Mouse (Mus musculus): ENCODE results near the gene Vdr. TPM values are rescaled to one million over a fixed set of nuclear protein-coding genes. Genes with fewer than 3 reads are reported as not detected.

The Vdr gene
- 10 to 100 TPM in 1 of 2 experiments, 1 to 10 TPM in 1; 6.3 to 21.2 TPM for total RNA-seq (2021)
- long read RNA-seq, experiment 1, full-length matches to known transcripts: 11 of 15 reads
- long read RNA-seq, experiment 1, partial matches to known transcripts: 1 of 15 reads
- long read RNA-seq, experiment 1, other reads (novel, unspliced or antisense): 3 of 15 reads
- long read RNA-seq, experiment 2, partial matches to known transcripts: 0 of 8 reads
- long read RNA-seq, experiment 2, other reads (novel, unspliced or antisense): 8 of 8 reads

- DNase-seq (ENCODE audit: low spot score in 2 of 2): no peak
These were observed at the start of gene Vdr for GRCm38 (mm10) chr15:97910530-97910929. Gene Vdr, minus strand, starts transcription at chr15:97910630.

GRCm38 (mm10) chr15:97956416-97956815 lies 46.0 kb upstream of the Vdr start:
- no peak for DNase-seq (ENCODE audit: low spot score in 2 of 2)

DNA sequence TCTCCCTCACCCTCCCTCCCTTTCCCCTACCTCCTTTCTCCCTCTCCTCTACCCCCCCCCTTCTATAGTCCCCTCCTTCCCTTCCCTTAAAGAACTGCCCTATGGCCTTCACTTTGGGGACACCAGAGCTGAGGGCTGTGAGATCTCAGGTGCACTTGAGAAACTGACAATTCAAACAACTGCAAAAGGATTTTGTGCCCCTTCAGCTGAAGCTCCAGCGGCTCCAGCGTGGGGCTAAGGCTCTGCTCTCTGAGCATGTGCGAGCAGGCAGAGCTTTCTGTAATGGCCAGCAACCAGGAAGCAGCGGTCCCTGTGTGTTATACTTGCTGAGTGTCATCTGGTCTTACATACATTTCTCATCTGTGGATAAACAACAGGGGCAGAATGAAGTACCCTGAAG lies 45.3 kb upstream of the Vdr start:
- no peak for DNase-seq (ENCODE audit: low spot score in 2 of 2)

GRCm38 (mm10) chr15:97955286-97955685 lies 44.9 kb upstream of the Vdr start:
- DNase-seq (ENCODE audit: low spot score in 2 of 2): no peak

GRCm38 (mm10) chr15:97954671-97955070 lies 44.2 kb upstream of the Vdr start:
- DNase-seq (ENCODE audit: low spot score in 2 of 2): no peak

DNA sequence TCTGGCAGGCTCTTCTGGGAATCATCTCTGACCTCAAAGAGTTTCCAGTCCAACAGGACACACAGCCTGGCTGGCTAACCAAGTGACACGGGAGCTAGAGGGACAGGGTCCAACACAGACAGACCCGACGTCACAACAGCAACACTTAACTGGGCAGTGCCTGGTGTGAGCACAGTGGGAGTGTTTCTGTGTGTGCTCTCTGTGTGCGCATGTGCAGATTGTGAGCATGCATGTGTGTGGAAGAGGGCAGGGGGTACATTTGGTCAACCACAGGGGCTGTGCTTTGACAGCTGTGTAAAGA lies 42.4 kb upstream of the Vdr start:
- no peak for DNase-seq (ENCODE audit: low spot score in 2 of 2)

GRCm38 (mm10) chr15:97952137-97952888 lies 41.9 kb upstream of the Vdr start:
- peak; percentile 53 to 59 for DNase-seq (ENCODE audit: low spot score in 2 of 2)

DNA sequence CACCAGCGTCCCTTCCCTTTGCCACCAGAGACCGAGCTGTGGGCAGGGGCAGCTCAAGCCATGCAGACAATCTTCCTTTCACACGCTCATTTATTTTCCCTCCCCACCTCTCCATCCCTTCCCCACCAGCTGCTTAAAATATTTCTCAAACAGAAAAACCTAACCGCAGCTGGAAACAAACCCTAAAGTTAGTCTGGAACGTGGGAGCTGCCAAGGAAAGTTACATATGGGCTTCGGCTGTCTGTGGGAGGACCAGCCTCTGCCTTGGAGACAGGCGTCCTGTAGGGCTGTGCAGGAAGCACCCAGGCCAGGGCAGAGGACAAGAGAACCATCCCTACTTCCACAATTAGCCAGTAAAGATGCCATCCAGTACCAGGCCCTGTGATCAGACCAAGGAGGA lies 39.8 kb upstream of the Vdr start:
- no peak for DNase-seq (ENCODE audit: low spot score in 2 of 2)

DNA sequence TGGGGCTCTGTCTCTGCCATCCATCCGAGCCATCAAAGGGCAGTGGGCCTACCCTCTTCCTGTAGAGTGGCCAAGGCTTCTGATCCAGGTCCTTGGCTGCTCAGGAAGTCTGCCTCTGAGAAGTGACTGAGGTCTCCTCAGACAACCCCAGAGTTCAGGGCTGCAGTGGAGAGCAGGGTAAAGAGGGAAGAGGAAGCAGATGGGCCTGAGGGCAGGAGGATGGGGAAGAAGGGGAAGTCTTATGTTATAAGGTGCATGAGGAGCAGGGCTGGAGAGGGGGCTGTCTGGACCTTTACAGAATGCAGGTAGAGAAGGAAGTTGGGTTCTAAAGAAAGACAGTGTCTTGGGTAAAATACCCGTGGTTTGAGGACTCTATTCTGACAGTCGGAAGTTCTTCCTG lies 39.3 kb upstream of the Vdr start:
- no peak for DNase-seq (ENCODE audit: low spot score in 2 of 2)

DNA sequence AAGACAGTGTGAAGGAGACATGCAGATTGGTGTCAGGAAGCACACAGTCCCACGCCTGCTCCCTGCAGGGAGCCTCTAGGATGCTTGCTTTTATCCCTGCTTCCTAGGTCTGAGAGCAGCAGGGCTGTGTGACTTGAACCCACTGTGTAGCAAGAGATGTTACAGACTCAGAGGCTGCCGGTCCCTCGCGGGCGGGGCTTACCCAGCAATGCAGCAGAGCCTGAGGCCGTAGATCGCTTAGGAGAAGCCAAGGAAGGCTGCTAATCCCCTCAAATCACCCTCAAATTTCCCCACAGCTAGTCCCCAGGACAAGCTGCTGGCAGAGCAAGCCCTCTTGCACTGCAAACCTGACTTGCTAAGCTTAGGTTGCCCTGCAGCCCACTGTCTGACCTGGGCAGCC lies 38.3 kb upstream of the Vdr start:
- no peak for DNase-seq (ENCODE audit: low spot score in 2 of 2)

- no peak for DNase-seq (ENCODE audit: low spot score in 2 of 2)
These were observed 35.4 kb upstream of the Vdr start for GRCm38 (mm10) chr15:97945656-97946315.

- DNase-seq (ENCODE audit: low spot score in 2 of 2): no peak
These were observed 34.6 kb upstream of the Vdr start for GRCm38 (mm10) chr15:97944919-97945574.

- DNase-seq (ENCODE audit: low spot score in 2 of 2): no peak
These were observed 32.9 kb upstream of the Vdr start for GRCm38 (mm10) chr15:97943356-97943755.

DNA sequence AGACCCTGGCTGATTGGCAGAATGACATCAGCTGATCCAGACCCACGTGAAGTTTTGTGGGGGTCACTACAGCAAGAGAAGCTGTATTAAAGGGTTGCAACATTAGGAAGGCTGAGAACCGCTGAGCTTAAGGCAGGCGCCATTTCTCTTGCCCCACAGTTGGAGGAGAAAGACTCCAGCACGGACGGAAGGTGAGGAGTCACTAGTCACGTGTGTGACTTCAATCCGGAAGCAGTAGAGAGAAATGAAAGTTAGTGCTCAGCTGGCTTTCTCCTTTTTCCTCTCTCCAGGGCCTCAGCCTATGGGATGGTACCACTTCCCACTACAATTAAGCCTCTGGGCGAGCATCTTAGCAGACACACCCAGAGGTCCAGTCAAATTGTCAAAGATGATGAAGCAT lies 32.1 kb upstream of the Vdr start:
- DNase-seq (ENCODE audit: low spot score in 2 of 2): no peak

DNA sequence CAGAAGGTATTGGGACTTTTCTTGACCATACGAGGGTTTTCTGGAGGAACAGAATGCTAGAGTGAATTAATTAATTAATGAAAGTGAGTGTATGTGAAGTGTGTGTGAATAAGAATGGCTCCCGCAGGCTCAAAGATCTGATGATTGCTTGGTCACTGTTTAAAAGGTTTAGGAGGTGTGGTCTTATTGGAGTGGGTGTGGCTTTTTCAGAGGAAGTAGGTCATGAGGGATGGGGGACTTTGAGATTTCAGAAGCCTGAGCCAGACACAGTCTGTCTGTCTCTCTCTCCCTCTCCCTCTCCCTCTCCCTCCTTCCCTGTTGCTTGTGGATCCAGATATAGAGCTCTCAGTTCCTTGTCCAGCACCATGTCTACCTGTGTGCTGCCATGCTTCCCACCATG lies 30.9 kb upstream of the Vdr start:
- DNase-seq (ENCODE audit: low spot score in 2 of 2): no peak

- no peak for DNase-seq (ENCODE audit: low spot score in 2 of 2)
These were observed 29.7 kb upstream of the Vdr start for GRCm38 (mm10) chr15:97940088-97940487.

- no peak for DNase-seq (ENCODE audit: low spot score in 2 of 2)
These were observed 28.1 kb upstream of the Vdr start for GRCm38 (mm10) chr15:97938580-97938979.

DNA sequence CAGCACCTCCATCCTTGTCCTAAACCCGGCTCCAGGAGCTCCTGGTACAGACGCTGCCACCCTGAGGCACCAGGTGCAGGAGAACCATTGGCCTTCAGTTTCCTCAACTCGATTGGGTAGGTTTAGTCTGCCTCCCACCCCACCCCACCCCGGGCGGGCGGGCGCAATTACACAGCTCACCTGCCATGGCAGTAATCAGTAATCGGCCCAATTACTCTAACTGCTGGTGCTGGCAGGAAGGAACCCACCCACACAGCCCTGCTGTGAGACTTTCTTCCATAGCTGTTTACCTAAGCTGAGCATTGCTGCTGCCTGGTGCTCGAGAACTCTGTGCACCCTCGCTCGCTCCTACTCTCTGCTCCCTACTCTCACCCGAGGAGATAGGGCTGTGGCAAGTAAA lies 22.0 kb upstream of the Vdr start:
- no peak for DNase-seq (ENCODE audit: low spot score in 2 of 2)

DNA sequence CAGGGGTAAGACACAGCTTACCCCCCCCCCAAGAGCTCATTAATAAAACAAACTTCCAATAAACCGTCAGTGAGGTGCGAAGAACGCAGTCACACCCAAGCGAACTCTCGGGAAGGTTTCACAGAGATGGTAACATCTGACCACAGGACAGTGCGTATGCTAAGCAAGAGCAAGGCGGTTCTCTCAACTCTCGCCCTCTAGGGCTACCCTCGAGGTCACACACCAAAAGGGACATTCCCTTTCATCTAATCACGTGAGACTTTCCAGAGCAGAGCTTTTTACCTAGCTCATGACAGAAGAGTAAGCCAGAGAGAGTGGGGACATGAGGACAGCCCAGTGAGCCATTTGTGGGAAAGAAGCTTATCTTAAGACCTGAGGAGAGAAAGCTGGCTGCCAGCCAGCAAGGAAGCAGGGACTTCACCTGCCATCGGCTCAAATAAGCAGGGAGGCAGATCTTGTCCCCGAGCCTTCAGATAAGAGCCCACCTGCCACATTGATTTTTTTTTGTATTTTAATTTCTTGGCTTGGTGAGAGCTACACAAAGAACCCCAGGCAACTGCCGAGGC lies 18.9 kb upstream of the Vdr start:
- DNase-seq (ENCODE audit: low spot score in 2 of 2): no peak

DNA sequence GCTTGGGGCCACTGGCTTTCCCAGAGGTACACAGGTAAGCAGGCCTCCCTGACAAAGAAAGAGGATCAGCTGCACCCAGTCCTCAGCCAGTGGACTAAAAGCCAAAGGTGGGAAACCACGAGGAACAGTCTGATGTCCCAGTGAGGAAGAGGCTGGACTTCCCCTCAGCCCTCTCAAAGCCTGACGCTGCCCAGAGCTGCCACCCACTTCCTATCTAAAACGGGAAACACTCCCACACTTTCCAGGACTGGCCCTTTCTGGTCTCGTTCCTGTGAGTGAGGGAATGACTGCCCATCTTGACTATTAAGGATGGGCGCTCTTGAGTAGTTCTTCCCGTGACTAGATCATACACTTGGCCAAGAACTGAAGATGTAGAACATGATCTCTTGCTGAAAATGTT lies 17.4 kb upstream of the Vdr start:
- no peak for DNase-seq (ENCODE audit: low spot score in 2 of 2)

GRCm38 (mm10) chr15:97927018-97927417 lies 16.6 kb upstream of the Vdr start:
- no peak for DNase-seq (ENCODE audit: low spot score in 2 of 2)

GRCm38 (mm10) chr15:97922421-97922820 lies 12.0 kb upstream of the Vdr start:
- DNase-seq (ENCODE audit: low spot score in 2 of 2): no peak
